Mouse (Mus musculus) left cerebral cortex, postnatal 36 days (tissue): Measurements from ENCODE around the gene A2m. TPM values are rescaled to one million over a fixed set of nuclear protein-coding genes. Genes with fewer than 3 reads are reported as not detected.

Source experiments
- DNase-seq, 2 experiments: peaks; one replicate each; pipeline ENCODE4 v3.0.0; 2021 to 2022; ENCODE audit warnings: low spot score in 2 of 2, mixed read lengths in 1 of 2
- intact Hi-C: fragments of 180-260 bp; cut with DNase I; formaldehyde crosslinking; loops from one replicate; pipeline ENCODE4 v1.15.1; 2025
- total RNA-seq, 2 experiments: library from RNA; stranded (reverse); gene quantifications; 2 replicates each; pipeline ENCODE4 v1.2.3; 2021

A2m gene
- total RNA-seq: 1 to 10 TPM; 1.8 to 2.9 TPM

DNA sequence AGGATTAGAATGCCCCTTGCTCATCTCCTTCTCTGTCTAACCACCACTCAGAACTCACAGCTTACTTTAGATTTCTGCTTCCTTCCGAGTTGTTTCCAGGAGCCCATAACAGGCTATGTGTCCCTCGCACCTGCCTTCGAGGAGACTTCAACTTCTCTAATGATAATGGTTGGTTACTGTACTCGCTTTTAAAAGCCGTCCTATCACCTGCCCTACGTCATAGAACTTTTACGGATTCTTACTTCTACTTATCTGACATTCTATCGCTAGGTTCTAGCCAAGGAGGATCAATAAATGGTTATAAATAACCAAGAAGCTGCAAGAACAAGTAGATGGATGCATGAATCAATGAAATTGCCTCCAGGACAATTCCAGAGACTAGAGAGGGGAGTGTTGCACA, at the start of gene A2m:
Gene A2m (plus strand): TSS at position 301 of the 400 bp plus-strand sequence.
- DNase-seq: no peak
- intact Hi-C loops: no loop called here

DNA sequence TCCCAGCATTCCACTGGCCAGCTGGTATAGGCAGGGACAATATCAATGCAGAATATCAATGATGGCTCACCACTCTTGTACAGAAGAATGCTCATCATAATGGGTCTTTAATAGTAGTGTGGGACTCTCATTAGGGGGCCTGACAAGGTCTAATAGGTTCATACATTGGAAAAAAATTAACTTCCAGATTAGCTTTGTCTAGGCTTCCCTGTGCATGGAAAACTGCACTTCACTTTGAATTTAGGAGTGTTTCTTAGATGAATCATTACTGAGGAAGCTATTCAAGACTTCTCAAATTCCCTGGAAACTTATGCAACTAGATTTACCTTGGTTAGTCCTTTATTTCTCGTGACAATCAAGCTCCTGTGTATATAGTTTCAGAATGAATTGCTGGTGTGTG, 45.0 kb upstream of the A2m start:
- intact Hi-C loops: no loop called here
- DNase-seq: no peak

DNA sequence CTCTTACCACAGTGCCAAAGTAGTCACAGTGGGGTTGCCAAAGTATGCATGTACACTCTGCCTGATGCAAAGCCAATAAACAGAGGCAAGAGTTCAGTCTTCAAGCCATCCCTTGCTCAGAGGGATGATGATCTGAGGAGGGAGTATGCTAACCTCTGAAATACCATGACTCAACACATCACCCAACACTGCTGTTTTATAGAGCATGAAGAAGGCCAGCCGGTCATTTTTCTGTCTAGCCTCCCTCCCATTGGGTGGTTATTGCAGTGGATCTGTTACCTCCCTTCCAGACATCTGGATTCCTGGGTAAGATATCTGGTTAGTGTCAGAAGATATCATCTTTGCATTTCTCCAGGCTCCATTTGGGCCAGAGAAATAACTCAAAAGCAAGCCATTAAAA, 34.2 kb upstream of the A2m start:
- DNase-seq: no peak
- intact Hi-C loops: no loop called here

DNA sequence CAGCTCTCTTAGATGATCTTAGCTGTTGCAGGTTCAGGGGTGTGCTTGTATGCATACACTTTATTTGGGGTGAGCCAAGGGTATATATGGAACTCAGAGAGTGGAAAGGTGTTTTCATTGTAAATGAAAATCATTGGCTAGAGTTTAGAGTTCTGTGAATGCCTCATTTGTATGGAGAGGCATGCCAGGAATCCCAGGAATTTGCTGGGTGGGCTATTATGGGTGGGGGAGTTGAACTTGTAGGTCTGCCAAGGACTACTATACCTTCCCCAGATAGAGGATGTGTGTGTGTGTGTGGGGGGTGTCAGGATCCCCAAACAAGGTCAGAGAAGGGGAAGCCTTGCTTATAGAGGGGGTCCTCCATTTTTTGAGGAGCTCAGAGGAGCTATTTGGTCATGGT, 27.3 kb upstream of the A2m start:
- intact Hi-C loops: no loop called here
- no peak for DNase-seq

DNA sequence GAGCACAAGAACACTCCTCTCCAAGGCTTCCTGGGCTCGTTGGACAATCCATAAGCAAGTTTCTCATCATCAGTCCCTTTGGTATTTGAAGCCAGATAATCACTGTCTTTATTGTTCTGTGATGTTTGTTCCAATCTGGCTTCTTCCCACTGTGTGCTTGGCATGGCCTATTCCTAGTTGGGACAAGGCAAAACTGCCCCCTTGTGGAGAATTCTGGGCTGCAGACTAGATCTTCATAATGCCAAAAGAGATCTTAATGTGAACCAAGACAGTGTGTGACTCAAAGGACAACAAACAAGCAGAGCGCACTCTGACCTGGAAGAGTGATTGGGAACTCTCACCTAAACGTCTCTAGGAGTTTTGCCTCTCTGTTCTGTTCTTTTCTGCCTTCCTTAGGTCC, 23.4 kb upstream of the A2m start:
- intact Hi-C loops: no loop called here
- no peak for DNase-seq

DNA sequence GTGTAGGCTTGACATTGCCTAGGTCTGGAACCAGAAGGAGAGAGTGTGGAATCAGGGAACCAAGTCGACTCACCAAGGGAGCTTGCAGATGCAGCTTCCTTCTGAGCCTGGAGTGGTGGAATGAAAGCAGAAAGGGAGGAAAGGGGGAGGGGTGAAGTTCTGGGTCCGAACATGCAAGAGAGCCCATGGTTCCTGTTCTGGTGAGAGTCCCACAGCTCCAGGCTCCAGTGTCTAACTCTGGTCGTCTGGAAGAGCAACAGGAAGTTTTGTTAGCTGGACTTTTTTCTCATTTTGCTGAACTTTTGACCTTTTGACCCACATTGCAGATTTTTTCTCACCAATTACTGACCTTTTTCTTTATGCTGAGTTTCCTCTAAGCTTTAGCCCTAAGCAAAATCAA, 17.7 kb upstream of the A2m start:
- no peak for DNase-seq
- intact Hi-C loops: no loop called here

DNA sequence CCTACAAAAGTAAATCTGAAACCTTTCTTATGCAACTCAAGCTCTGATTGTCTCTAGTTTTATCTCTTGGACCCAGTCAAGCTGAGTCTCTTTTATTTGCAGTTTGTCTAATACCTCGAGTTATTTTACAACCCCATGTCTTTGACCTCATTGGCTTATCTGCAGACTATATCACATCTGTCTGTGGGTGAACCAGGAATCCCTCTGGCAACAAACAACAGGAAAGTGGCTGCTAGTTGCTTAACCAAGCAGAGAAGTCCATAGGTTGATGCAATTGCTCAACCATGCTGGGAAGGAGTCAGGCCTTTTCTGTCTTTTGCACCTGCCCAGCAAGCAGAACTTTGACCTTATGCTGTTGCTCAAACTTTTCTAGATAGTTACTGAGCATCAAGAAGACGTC, 12.7 kb upstream of the A2m start:
- intact Hi-C loops: no loop called here
- DNase-seq: no peak

DNA sequence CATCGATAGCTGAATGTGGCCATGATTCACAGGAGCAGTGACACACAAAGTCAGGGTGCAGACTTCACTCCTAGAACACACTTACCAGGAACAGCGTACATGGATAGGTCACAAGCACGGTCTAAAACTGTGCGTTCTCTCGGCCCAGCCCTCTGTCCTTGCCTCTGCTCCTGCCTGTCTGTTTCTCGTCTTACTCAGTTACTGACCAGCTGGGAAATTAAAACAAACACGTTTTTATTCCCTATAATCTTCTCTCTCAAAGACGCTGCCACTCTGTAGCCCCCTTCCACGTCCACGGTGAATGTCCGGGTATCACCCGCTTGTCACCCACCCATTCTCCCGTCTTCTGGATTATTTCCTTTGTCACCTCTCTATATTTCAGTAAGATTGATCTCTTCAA, 656 bp upstream of the A2m start:
- DNase-seq: no peak
- intact Hi-C loops: no loop called here

DNA sequence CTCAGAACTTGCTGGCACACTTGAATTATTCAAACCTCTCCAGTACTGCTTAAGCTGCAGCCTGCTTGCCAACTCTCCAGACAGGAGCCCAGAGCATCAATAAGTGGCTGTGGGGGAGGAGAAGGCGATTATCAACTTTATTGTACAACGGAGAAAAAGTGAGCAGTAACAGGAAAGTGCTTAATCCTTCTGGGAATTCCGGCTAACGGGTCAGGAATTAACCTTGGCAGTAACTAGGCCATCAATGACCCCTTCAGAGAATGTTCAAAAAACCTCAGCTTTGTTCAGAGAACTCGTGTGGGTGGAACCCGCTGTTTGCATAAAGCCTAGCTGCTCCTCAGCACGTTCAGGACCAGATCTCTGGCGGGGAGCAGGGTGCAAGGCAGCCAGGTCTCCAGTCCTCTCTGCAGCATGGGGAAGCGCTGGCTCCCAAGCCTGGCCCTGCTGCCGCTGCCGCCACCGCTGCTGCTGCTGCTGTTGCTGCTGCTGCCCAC, 749 bp downstream of the A2m start:
- peak; percentile 7 to 11 for DNase-seq
- intact Hi-C loops: no loop called here

DNA sequence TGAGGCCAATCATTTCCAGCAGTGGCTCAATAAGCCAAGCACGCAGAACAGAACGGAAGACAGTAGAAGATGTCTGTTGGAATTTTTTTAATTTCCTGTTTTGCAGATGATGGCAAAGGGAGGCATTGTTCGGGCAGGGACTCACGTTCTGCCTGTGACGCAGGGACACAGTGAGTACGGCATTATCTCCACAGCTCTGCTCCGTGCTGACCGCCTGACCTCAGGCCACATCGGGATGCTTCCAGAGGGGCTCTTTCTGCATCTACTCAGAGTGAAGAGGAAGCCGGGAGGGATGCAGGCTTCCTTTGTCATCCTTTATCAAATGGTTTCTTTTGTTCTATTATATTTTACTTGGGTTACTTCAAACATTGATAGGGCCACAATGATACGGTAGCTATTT, 13.3 kb downstream of the A2m start:
- no peak for DNase-seq
- intact Hi-C loops: no loop called here

Other genes with a start within 250 kb of the A2m start
- 100 to 1,000 TPM; 101 to 112 TPM for gene Iqsec3, start 161.7 kb upstream of the A2m start, total RNA-seq
- gene Gm7298, start 97.6 kb downstream of the A2m start, total RNA-seq: not detected
- gene Mug1, start 203.2 kb downstream of the A2m start, total RNA-seq: not detected